Mouse (Mus musculus) small intestine, adult 2 months (tissue): ENCODE measurements around the gene Fyco1.
"Not testable (repeated sequence)": the region's sequence is repeated elsewhere in the genome, so short reads cannot be mapped to it uniquely, and the experiment has no call there.

ENCODE experiments used
- CTCF ChIP-seq: fragments of 200-500 bp; IDR thresholded peaks from 2 replicates; pipeline ENCODE4 v1.5.1; 2012; ENCODE audit warnings: low read depth, mild to moderate bottlenecking, control low read depth, inconsistent platforms, low read length, moderate library complexity, mixed read lengths; ENCODE audit not compliant: insufficient replicate concordance, insufficient read length; ENCODE audit errors: extremely low read depth
- POLR2A ChIP-seq: fragments of 200-500 bp; IDR thresholded peaks from 2 replicates; pipeline ENCODE4 v1.6.1; 2012; ENCODE audit warnings: low read depth, mild to moderate bottlenecking, control low read depth, inconsistent platforms, low read length, moderate library complexity

DNA sequence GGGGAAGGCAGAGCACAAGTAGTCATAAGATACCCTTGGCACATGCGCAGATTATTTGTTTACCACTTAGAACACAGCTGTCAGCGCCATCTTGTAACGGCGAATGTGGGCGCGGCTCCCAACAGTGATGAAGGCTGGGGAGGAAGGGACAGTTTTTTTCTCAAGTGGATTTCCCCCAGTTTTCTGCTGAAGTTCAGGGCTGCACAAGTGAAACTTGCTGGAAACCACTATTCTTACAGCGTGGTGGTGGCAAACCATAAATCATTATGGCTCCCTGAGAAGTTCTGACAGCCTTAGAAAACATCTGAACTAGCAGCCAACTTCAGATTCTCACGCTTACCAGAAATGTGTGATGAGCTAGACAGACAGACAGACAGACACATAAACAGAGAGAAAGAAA lies 102.0 kb downstream of the Fyco1 start:
- TF ChIP-seq POLR2A, CTCF: not testable (repeated sequence)
